Mouse (Mus musculus) bone marrow macrophage, adult 2 months (primary cell): Measurements from ENCODE around the gene Evx1. TPM values are rescaled to one million over a fixed set of nuclear protein-coding genes. Genes with fewer than 3 reads are reported as not detected.

Experiments
- H3K27ac ChIP-seq: 2 replicates; pipeline ENCODE4 v1.5.1; 2012; ENCODE audit warnings: low read depth, low read length; ENCODE audit not compliant: insufficient read depth
- H3K4me1 ChIP-seq: 2 replicates; pipeline ENCODE4 v1.6.1; 2012; ENCODE audit warnings: low read length; ENCODE audit not compliant: control insufficient read depth, insufficient read depth
- H3K4me3 ChIP-seq: 2 replicates; pipeline ENCODE4 v1.5.1; 2012; ENCODE audit warnings: mild to moderate bottlenecking, low read length, moderate library complexity; ENCODE audit not compliant: insufficient read depth
- CTCF ChIP-seq: IDR thresholded peaks from 2 replicates; pipeline ENCODE4 v1.5.1; 2012; ENCODE audit warnings: low read depth, mild to moderate bottlenecking, low read length, moderate library complexity
- POLR2A ChIP-seq: IDR thresholded peaks from 2 replicates; pipeline ENCODE4 v1.6.1; 2012; ENCODE audit warnings: mild to moderate bottlenecking, low read depth, low read length, borderline replicate concordance
- polyA plus RNA-seq: library from polyadenylated mRNA; stranded (reverse); fragments of >200 nt; gene quantifications from 2 replicates; pipeline ENCODE4 v1.2.4, GENCODE M21; 2012; ENCODE audit not compliant: missing spikeins, insufficient read depth, insufficient read length

Gene Evx1
- polyA plus RNA-seq, 1 experiment, result not detected

GRCm38 (mm10) chr6:52311661-52312557, 1.4 kb upstream of the Evx1 start:
- no peak overlapping the region for H3K4me3 ChIP-seq
- TF ChIP-seq POLR2A (no peak), CTCF (no peak)
- H3K4me1 ChIP-seq, result no peaks in the 10 kb centered on the region
- H3K27ac ChIP-seq, result no peak overlapping the region

DNA sequence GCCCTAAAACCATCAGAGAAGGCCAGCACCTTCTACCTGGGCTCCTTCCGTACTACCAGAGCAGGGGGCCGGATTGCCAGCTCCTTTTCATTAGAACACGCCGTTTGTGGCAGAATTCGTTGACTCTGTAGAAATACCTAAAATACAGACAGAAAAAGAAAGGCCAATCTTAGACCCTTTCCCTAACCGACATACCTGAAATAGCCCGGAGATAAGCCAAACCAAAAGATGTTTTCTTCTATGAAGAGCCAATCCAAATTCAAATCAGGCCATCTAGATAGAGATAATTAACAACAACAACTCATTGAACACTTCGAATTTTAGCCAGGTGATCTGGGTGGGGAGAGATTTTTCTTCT, 761 bp upstream of the Evx1 start:
- TF ChIP-seq CTCF, result no peak
- TF ChIP-seq POLR2A, result no peak
- Histone ChIP-seq H3K27ac (no peak overlapping the region), H3K4me1 (no peaks in the 10 kb centered on the region), H3K4me3 (no peak overlapping the region)

- no peak overlapping the region for H3K4me3 ChIP-seq
- no peak for TF ChIP-seq POLR2A
- no peaks in the 10 kb centered on the region for H3K4me1 ChIP-seq
- H3K27ac ChIP-seq, result no peak overlapping the region
Observed at GRCm38 (mm10) chr6:52314304-52315100, 1.2 kb downstream of the Evx1 start.

GRCm38 (mm10) chr6:52315441-52316412, 2.4 kb downstream of the Evx1 start:
- no peaks in the 10 kb centered on the region for H3K4me1 ChIP-seq
- TF ChIP-seq CTCF (no peak), POLR2A (no peak)
- H3K27ac ChIP-seq, result no peak overlapping the region
- no peak overlapping the region for H3K4me3 ChIP-seq

GRCm38 (mm10) chr6:52316413-52317184, 3.3 kb downstream of the Evx1 start:
- H3K27ac ChIP-seq, result no peak overlapping the region
- no peak for TF ChIP-seq POLR2A
- TF ChIP-seq CTCF, result no peak
- 0 out of 2 replicates have a peak overlapping the region, but pooled peaks have one; percentile 17 for H3K4me3 ChIP-seq
- no peaks in the 10 kb centered on the region for H3K4me1 ChIP-seq

DNA sequence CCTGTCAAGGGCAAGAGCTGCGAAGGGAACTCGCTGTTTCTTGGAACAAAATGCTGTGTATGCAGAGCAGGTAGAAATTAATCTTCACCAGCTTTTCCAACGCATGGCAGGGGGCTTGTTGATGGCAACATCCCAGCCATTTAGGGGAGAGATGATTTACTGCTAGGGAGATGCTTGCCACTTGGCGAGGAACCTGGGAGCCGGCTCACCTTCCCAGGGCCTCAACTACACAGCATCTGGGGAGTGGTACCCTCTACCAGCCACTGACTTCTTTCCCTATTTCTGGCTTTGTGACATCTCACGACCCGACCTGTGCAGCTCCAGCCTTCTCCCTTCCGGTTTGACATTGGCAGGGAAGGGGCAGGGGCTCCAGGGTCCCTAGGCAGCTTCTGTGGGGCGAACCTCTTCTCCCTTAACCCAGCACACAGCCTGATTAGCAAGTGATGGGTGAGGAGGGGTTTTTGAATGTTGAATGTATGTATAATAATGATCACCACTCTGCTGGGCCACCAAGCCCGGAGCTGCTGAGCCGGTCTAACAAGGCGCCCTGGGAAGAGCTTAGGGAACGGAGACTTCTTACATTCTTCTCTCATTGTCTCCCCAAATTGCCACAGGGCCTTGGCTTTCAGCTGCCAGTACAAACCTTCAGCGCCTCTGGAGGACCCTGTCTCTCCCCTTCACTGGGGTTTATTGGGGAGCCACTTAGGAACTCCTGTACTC, 4.3 kb downstream of the Evx1 start:
- H3K27ac ChIP-seq, result no peak overlapping the region
- H3K4me1 ChIP-seq, result no peaks in the 10 kb centered on the region
- no peak overlapping the region for H3K4me3 ChIP-seq
- TF ChIP-seq CTCF (no peak), POLR2A (no peak)

DNA sequence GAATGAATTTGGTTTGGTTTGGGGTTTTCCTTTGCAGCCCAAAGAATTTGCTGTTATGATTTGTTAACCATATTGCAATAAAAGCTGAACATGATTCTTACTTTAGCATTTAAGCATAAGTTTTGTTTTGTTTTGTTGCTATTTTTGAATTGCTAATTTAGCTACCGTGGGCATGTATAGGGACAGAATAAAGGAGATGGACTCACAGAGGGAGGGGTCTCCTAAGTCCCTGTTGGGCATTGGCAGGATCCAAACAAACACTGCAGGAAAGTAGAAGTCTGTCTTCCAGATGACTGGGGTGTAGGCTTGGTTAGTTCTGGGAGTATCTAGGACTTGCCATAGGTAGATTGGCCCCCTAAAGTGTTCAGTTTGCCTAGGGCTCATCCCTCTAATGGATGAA, 5.0 kb downstream of the Evx1 start:
- Histone ChIP-seq H3K27ac (no peak overlapping the region), H3K4me3 (no peak overlapping the region), H3K4me1 (no peaks in the 10 kb centered on the region)
- no peak for TF ChIP-seq POLR2A
- TF ChIP-seq CTCF, result no peak

DNA sequence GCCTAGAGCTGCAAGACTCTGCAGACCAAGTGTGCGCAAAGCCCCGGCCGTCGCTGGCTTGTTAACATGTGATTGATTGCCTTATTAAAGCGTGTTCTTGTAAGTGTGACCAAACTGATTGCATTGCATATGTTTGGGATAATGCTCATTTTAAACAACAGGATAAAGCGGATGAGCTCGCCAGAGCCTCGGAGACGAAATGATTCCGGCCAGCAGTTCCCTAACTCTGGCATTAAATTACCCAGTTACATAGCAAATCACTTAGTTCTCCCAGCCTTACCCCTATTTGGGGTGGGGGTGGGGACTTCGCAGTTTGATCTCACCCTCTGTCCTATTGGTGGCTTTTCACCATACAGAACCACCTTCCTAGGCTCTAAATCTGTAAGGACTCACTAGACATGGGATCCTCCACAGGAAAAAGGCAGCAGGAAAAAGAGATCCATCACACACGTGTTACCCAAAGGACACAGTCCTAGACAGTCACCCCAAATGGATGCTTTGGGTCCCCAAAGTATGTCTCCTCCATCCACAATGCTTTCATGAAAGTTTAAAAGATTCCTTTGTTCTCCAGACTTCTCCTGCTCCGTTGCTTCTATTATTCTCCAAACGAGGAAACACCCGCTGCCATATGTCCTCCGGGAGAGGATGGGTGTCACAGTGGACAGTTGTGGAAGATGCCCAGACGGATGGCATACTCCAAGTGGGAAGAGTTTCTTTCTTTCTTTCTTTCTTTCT, 6.8 kb downstream of the Evx1 start:
- no peaks in the 10 kb centered on the region for H3K4me1 ChIP-seq
- no peak overlapping the region for H3K4me3 ChIP-seq
- no peak overlapping the region for H3K27ac ChIP-seq
- TF ChIP-seq CTCF (no peak), POLR2A (no peak)
